Mouse (Mus musculus) liver, embryonic 11.5 days (tissue): ENCODE results near the gene Pex6. TPM values are rescaled to one million over a fixed set of nuclear protein-coding genes. Genes with fewer than 3 reads are reported as not detected.

ENCODE experiments used
- ATAC-seq: fragments of 200-750 bp; cut with Nextera tagmentation; replicated peaks from 2 replicates; pipeline ENCODE4 v1.8.0; 2017; ENCODE audit warnings: moderate number of reproducible peaks, mild to moderate bottlenecking, moderate TSS enrichment, moderate library complexity; ENCODE audit not compliant: low FRiP score
- DNase-seq: peaks from one replicate; pipeline ENCODE4 v3.0.0-alpha.2; 2017; ENCODE audit warnings: low spot score
- H3K27ac ChIP-seq: fragments of 300-500 bp; sonication (generic); 2 replicates; pipeline ENCODE4 v1.5.1; 2014; ENCODE audit warnings: mild to moderate bottlenecking, low read depth, low read length, control low read depth
- H3K27me3 ChIP-seq: fragments of 300-500 bp; sonication (generic); replicated peaks from 2 replicates; pipeline ENCODE4 v1.6.1; 2014; ENCODE audit warnings: low read length, mixed read lengths; ENCODE audit not compliant: control insufficient read depth, insufficient read depth
- H3K36me3 ChIP-seq: fragments of 300-500 bp; sonication (generic); 2 replicates; pipeline ENCODE4 v1.6.1; 2014; ENCODE audit warnings: mild to moderate bottlenecking, low read length, moderate library complexity, mixed read lengths; ENCODE audit not compliant: control insufficient read depth, insufficient read depth
- H3K4me1 ChIP-seq: fragments of 300-500 bp; sonication (generic); replicated peaks from 2 replicates; pipeline ENCODE4 v1.6.1; 2014; ENCODE audit warnings: low read length, mixed read lengths; ENCODE audit not compliant: control insufficient read depth, insufficient read depth
- H3K4me2 ChIP-seq: fragments of 300-500 bp; sonication (generic); 2 replicates; pipeline ENCODE4 v1.6.1; 2014; ENCODE audit warnings: mild to moderate bottlenecking, control low read depth, moderate library complexity
- H3K4me3 ChIP-seq: fragments of 300-500 bp; sonication (generic); 2 replicates; pipeline ENCODE4 v1.5.1; 2014; ENCODE audit warnings: low read depth, low read length, control low read depth
- H3K9ac ChIP-seq: fragments of 300-500 bp; sonication (generic); 2 replicates; pipeline ENCODE4 v1.6.1; 2014; ENCODE audit warnings: low read depth, low read length, control low read depth
- H3K9me3 ChIP-seq: fragments of 300-500 bp; sonication (generic); 2 replicates; pipeline ENCODE4 v1.6.1; 2016; ENCODE audit warnings: low read length, inconsistent platforms, mixed read lengths; ENCODE audit not compliant: control insufficient read depth
- WGBS: fragments of 180-500 bp; shearing (Covaris S2); extraction: QIAGEN DNeasy Blood & Tissue Kit; methylation state at CpG from one replicate; pipeline ENCODE4 v1.1.7; 2014; 5-methylcytosine and 5-hydroxymethylcytosine counted together
- polyA plus RNA-seq: library from polyadenylated mRNA; unstranded; fragments of >200 nt; fragmentation: Nextera tagmentation; extraction: Ambion mirVana; gene quantifications from 2 replicates; pipeline ENCODE4 v1.2.1, GENCODE M21; 2014

The Pex6 gene
- polyA plus RNA-seq, 1 experiment from 2014 or later, result 19.9 TPM

DNA sequence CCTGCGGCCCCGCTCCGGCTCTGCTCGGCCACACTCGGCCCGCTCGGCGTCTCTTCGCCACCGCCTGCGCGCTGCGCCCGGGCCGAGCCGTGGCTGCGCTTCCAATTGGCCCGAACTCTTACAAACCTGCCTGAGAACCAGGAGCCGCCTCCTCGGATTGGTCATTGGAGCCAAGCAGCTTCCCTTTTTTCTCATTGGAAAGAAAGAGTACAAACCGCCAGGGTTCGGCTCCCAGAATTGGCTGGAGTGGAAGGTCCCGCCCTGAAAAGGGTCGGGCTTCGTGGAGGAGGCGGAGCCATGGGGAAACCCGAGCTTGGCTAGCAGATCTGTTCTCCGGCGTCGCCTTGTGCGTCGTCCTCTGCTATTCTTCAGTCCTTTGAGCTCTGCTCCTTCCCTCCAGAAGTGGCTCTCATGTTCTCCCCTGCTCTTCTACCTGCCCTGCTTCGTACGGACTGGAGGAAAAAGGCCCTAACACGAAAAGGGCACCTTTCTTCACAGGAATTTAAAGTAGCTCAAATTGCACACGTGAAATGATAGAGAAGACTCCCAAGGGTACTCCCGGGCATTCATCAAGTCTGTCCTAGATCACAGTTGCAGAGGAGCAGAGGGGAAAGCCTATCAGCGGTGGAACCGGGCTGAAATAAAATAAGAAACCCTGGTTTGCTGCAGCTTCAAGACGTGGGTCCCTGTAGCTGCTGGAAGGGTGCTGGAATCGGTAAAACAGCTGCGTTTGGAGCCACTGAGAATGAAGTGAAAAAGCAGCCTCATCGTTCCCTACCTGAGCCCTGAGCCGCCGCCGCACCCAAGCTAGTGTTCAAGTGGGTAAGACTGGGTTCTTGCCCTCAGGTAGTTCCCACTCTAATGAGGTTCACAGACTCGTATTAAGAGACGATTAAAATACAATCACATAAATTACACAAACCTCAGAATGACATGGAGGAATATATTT is 6.1 kb upstream of the Pex6 start, which contains the start of gene Ppp2r5d:
Gene Ppp2r5d, minus strand, starts transcription at position 225 of the 949 bp plus-strand sequence.
- Histone ChIP-seq H3K9me3 (no peaks in the 10 kb centered on the region), H3K4me3 (peak within 1 kb of the TSS; percentile 76), H3K27ac (peak within 1 kb of the TSS; percentile 78), H3K9ac (peak within 1 kb of the TSS; percentile 74), H3K36me3 (no peaks in the 10 kb centered on the region), H3K27me3 (no peaks in the 10 kb centered on the region), H3K4me2 (peak within 1 kb of the TSS; percentile 90), H3K4me1 (peaks cover 23% of the 10 kb centered on the region)
- peak; percentile 89 for DNase-seq
- WGBS, result 1% methylated on average over 48 of the region's 48 CpGs
- ATAC-seq, result peak; percentile 94

GRCm38 (mm10) chr17:46706375-46707089 is 4.7 kb upstream of the Pex6 start:
- Histone ChIP-seq H3K27ac (no peak overlapping the region), H3K4me2 (no peak overlapping the region), H3K9ac (no peak overlapping the region), H3K4me1 (peaks cover 23% of the 10 kb centered on the region), H3K9me3 (no peaks in the 10 kb centered on the region), H3K27me3 (no peaks in the 10 kb centered on the region), H3K4me3 (no peak overlapping the region), H3K36me3 (no peaks in the 10 kb centered on the region)
- 90% methylated on average over 14 of the region's 14 CpGs for WGBS
- no peak for DNase-seq
- ATAC-seq, result no peak

DNA sequence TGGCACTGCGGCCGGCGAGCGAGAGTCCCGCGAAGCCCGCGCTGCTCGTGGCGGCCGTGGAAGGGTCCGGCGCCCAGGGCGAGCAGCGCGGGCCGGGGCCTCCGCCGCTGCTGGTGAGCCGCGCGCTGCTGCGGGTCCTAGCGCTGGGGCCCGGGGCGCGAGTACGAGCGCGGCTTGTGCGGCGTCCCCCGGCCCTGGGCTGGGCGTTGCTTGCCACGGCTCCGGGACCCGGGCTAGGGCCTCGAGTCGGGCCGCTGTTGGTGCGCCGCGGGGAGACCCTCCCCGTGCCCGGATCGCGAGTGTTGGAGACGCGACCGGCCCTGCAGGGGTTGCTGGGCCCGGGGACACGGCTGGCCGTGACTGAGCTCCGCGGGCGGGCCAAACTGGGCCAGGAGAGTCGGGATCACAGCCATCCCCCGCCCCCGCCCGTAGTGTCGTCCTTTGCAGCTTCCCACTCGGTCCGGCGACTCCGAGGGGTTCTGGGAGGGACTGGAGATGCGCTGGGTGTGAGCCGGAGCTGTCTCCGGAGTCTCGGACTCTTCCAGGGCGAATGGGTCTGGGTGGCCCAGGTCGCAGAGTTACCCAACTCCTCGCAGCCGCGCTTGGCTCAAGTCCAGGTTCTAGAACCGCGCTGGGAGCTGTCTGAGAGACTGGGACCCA is 479 bp downstream of the Pex6 start:
- Histone ChIP-seq H3K27ac (peak overlapping the region; percentile 78), H3K4me2 (peak overlapping the region; percentile 98), H3K27me3 (no peaks in the 10 kb centered on the region), H3K4me1 (peaks cover 13% of the 10 kb centered on the region), H3K9me3 (no peaks in the 10 kb centered on the region), H3K36me3 (peaks cover 8% of the 10 kb centered on the region), H3K9ac (peak overlapping the region; percentile 82), H3K4me3 (peak overlapping the region; percentile 99)
- WGBS, result 0% methylated on average over 75 of the region's 76 CpGs
- DNase-seq, result no peak
- ATAC-seq, result peak; percentile 63

- Histone ChIP-seq H3K4me2 (peak overlapping the region; percentile 98), H3K36me3 (peaks cover 9% of the 10 kb centered on the region), H3K4me1 (peaks cover 13% of the 10 kb centered on the region), H3K9me3 (no peaks in the 10 kb centered on the region), H3K27me3 (no peaks in the 10 kb centered on the region), H3K4me3 (peak overlapping the region; percentile 99), H3K9ac (peak overlapping the region; percentile 82), H3K27ac (no peak overlapping the region)
- ATAC-seq, result no peak
- WGBS, result 38% methylated on average over 7 of the region's 7 CpGs
- no peak for DNase-seq
Observed at GRCm38 (mm10) chr17:46712442-46712841, 1.2 kb downstream of the Pex6 start.

DNA sequence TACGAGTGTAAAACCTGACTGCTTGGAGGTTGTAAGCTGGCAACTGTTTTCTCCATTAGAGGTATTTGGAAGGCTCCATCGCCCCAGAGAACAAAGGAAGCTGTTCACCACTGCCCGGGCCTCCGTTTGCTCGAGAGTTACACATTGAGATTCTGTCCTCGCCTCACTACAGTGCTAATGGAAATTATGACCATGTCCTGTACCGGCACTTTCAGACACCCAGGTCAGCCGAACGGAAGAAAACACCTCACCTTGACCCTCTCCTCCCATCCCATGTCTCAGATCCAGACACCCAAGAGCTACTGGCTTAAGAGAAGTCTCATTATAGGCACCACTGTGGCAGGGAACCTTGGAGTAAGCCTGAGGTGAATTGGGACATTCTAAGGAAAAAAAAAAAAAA is 2.6 kb downstream of the Pex6 start:
- Histone ChIP-seq H3K4me1 (peaks cover 13% of the 10 kb centered on the region), H3K36me3 (peaks cover 9% of the 10 kb centered on the region), H3K4me2 (no peak overlapping the region), H3K9ac (no peak overlapping the region), H3K27ac (no peak overlapping the region), H3K4me3 (no peak overlapping the region), H3K9me3 (no peaks in the 10 kb centered on the region), H3K27me3 (no peaks in the 10 kb centered on the region)
- DNase-seq, result no peak
- ATAC-seq, result no peak
- 92% methylated on average over 9 of the region's 9 CpGs for WGBS

DNA sequence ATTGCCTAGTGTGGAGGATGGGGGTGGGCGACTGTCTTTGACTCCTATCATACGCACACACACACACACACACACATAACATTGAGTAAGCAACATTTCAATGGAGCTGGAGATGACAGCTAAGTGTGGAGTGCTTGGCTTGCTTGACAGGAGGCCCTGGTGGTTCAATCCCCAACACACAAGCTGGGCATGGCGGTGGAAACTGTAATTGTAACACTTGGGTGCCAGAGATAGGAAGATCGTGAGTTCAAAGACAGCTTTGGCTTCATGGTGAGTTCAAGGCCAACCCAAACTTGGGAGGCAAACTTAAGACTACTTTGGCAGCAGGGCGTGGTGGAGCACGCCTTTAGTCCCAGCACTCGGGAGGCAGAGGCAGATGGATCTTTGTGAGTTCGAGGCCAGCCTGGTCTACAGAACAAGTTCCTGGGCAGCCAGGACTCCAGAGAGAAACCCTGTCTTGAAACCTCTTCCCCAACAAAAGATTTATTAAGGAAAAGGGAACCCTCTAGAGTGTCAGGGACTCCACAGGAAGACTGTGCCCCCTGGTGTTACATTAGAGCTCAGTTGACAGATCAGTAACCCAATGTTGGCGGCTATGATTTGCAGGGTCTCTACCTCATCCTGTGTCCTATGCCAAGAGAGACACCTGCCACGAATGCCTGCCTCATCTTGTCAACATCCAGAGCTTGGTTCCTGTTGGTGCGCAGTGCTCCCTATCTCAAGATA is 3.7 kb downstream of the Pex6 start:
- no peak overlapping the region for H3K4me2 ChIP-seq
- H3K9me3 ChIP-seq, result no peaks in the 10 kb centered on the region
- H3K27me3 ChIP-seq, result no peaks in the 10 kb centered on the region
- H3K4me3 ChIP-seq, result no peak overlapping the region
- H3K4me1 ChIP-seq, result peaks cover 13% of the 10 kb centered on the region
- peaks cover 9% of the 10 kb centered on the region for H3K36me3 ChIP-seq
- no peak overlapping the region for H3K27ac ChIP-seq
- DNase-seq (no peak), ATAC-seq (no peak)
- 91% methylated on average over 11 of the region's 11 CpGs for WGBS
- no peak overlapping the region for H3K9ac ChIP-seq

DNA sequence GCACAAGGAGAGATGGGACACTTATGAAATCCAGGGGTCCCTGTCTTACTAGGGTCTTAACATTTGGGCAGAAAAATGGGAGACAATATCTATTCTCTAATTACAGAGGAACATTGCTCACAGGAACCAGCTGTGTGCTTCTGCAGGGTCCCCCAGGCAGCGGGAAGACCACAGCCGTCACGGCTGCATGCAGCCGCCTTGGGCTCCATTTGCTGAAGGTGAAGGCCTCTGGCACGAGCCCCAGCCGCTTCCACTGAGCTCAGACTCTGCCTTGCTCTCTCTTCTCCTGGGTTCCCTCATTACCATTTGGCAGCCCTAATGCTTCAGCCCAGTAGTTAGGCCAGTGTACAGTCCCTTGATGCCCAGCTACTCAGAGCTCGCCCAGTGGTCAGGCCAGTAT is 9.8 kb downstream of the Pex6 start:
- no peak overlapping the region for H3K27ac ChIP-seq
- H3K36me3 ChIP-seq, result peaks cover 10% of the 10 kb centered on the region
- H3K4me1 ChIP-seq, result no peaks in the 10 kb centered on the region; the same call in 1 of the 2 replicates
- no peaks in the 10 kb centered on the region for H3K9me3 ChIP-seq
- H3K4me3 ChIP-seq, result no peak overlapping the region
- no peak overlapping the region for H3K9ac ChIP-seq
- H3K27me3 ChIP-seq, result no peaks in the 10 kb centered on the region
- ATAC-seq, result no peak
- 87% methylated on average over 7 of the region's 7 CpGs for WGBS
- DNase-seq, result no peak
- H3K4me2 ChIP-seq, result no peak overlapping the region
